Mouse (Mus musculus) adrenal gland, adult 2 months (tissue): Measurements from ENCODE around the gene Eva1c. TPM values are rescaled to one million over a fixed set of nuclear protein-coding genes. Genes with fewer than 3 reads are reported as not detected.
A peak's percentile ranks its signal among the peaks of the same experiment; 100 is the strongest.

ENCODE experiments used
- DNase-seq: peaks from one replicate; pipeline ENCODE4 v3.0.0; 2021
- long read RNA-seq: library from polyadenylated mRNA; stranded (forward); transcript quantifications from one replicate; pipeline ENCODE4 v2.0.0, GENCODE M21; 2021
- polyA plus RNA-seq: library from polyadenylated mRNA; depleted of rRNA; stranded (reverse); fragments of >200 nt; gene quantifications from 2 replicates; pipeline ENCODE4 v1.2.3, GENCODE M21; 2012; rRNA removed
- total RNA-seq, 2 experiments: library from RNA; stranded (reverse); gene quantifications; 2 replicates each; pipeline ENCODE4 v1.2.3; 2021

Gene Eva1c
- total RNA-seq (1 to 10 TPM; 4.4 to 4.8 TPM), polyA plus RNA-seq (7.6 and 8.9 TPM in 2 replicates)
- long read RNA-seq, partial matches to known transcripts, result 0 of 6 reads
- long read RNA-seq, other reads (novel, unspliced or antisense), result 3 of 6 reads

GRCm38 (mm10) chr16:90826457-90826856 is at the start of gene Eva1c:
Eva1c (plus strand) TSS chr16:90826719.
- DNase-seq, result no peak

GRCm38 (mm10) chr16:90779783-90780182 is 46.7 kb upstream of the Eva1c start:
- no peak for DNase-seq

GRCm38 (mm10) chr16:90783302-90783701 is 43.2 kb upstream of the Eva1c start:
- DNase-seq, result no peak

- no peak for DNase-seq
Observed at GRCm38 (mm10) chr16:90785257-90785656, 41.3 kb upstream of the Eva1c start.

GRCm38 (mm10) chr16:90788580-90788979 is 37.9 kb upstream of the Eva1c start:
- DNase-seq, result no peak

- DNase-seq, result no peak
Observed at GRCm38 (mm10) chr16:90790946-90791345, 35.6 kb upstream of the Eva1c start.

GRCm38 (mm10) chr16:90792066-90792465 is 34.5 kb upstream of the Eva1c start:
- DNase-seq, result no peak

- peak; percentile 56 for DNase-seq
Observed at GRCm38 (mm10) chr16:90792500-90792899, 34.0 kb upstream of the Eva1c start.

GRCm38 (mm10) chr16:90794708-90795107 is 31.8 kb upstream of the Eva1c start:
- DNase-seq, result no peak

GRCm38 (mm10) chr16:90798446-90798845 is 28.1 kb upstream of the Eva1c start:
- no peak for DNase-seq

GRCm38 (mm10) chr16:90798848-90799247 is 27.7 kb upstream of the Eva1c start:
- no peak for DNase-seq

- DNase-seq, result no peak
Observed at GRCm38 (mm10) chr16:90799840-90800239, 26.7 kb upstream of the Eva1c start.

GRCm38 (mm10) chr16:90801251-90801650 is 25.3 kb upstream of the Eva1c start:
- no peak for DNase-seq

GRCm38 (mm10) chr16:90801928-90802327 is 24.6 kb upstream of the Eva1c start:
- peak; percentile 50 for DNase-seq

- DNase-seq, result no peak
Observed at GRCm38 (mm10) chr16:90804466-90804865, 22.1 kb upstream of the Eva1c start.

- peak; percentile 99 for DNase-seq
Observed at GRCm38 (mm10) chr16:90809975-90810715, 16.4 kb upstream of the Eva1c start, which contains the start of gene Urb1. Urb1 (minus strand) TSS chr16:90810413.

- DNase-seq, result no peak
Observed at GRCm38 (mm10) chr16:90810716-90811256, 15.7 kb upstream of the Eva1c start.

GRCm38 (mm10) chr16:90812086-90812485 is 14.4 kb upstream of the Eva1c start:
- peak; percentile 31 for DNase-seq

- no peak for DNase-seq
Observed at GRCm38 (mm10) chr16:90820326-90820725, 6.2 kb upstream of the Eva1c start.

GRCm38 (mm10) chr16:90821046-90821697 is 5.3 kb upstream of the Eva1c start:
- no peak for DNase-seq

- no peak for DNase-seq
Observed at GRCm38 (mm10) chr16:90822284-90822935, 4.1 kb upstream of the Eva1c start.

- DNase-seq, result no peak
Observed at GRCm38 (mm10) chr16:90822981-90823380, 3.5 kb upstream of the Eva1c start.
